Mouse (Mus musculus): ENCODE measurements around the gene Trim46. TPM values are rescaled to one million over a fixed set of nuclear protein-coding genes. Genes with fewer than 3 reads are reported as not detected.
A peak's percentile ranks its signal among the peaks of the same experiment; 100 is the strongest.

Trim46 gene
- polyA plus RNA-seq, 1 experiment from 2014 or later, result 4.4 TPM

GRCm38 (mm10) chr3:89203142-89203514 is 43.0 kb downstream of the Trim46 start:
- H3K9ac ChIP-seq (ENCODE audit: low read length), result peak overlapping the region; percentile 71
- ATAC-seq (ENCODE audit: insufficient read depth, low FRiP score), result no peak
- H3K27me3 ChIP-seq (ENCODE audit: control insufficient read depth, insufficient read depth, low read length), result no peaks in the 10 kb centered on the region
- peaks cover 9% of the 10 kb centered on the region for H3K36me3 ChIP-seq (ENCODE audit: control insufficient read depth, insufficient read depth, low read length)
- peak overlapping the region; percentile 65 for H3K4me3 ChIP-seq (replicated peaks; ENCODE audit: low read length)
- H3K27ac ChIP-seq (ENCODE audit: low read length), result peak overlapping the region; percentile 43; the same call in 1 of the 2 replicates
- H3K9me3 ChIP-seq (replicated peaks; ENCODE audit: control insufficient read depth, low read length), result no peaks in the 10 kb centered on the region
- H3K4me1 ChIP-seq (ENCODE audit: control insufficient read depth, insufficient read depth, low read length), result peaks cover 4% of the 10 kb centered on the region; the same call in 1 of the 2 replicates
- WGBS, result 37% methylated on average over 5 of the region's 5 CpGs
- peak overlapping the region; percentile 71 for H3K4me2 ChIP-seq (ENCODE audit: low read depth, low read length)

GRCm38 (mm10) chr3:89202253-89203141 is 43.6 kb downstream of the Trim46 start, which contains the start of gene Gba:
Gba (plus strand) TSS chr3:89202928.
- ATAC-seq (ENCODE audit: insufficient read depth, low FRiP score), result peak; percentile 90
- no peaks in the 10 kb centered on the region for H3K9me3 ChIP-seq (replicated peaks; ENCODE audit: control insufficient read depth, low read length)
- H3K27me3 ChIP-seq (ENCODE audit: control insufficient read depth, insufficient read depth, low read length), result no peaks in the 10 kb centered on the region
- peak within 1 kb of the TSS; percentile 43; the same call in 1 of the 2 replicates for H3K27ac ChIP-seq (ENCODE audit: low read length)
- H3K4me1 ChIP-seq (ENCODE audit: control insufficient read depth, insufficient read depth, low read length), result peaks cover 4% of the 10 kb centered on the region; the same call in 1 of the 2 replicates
- H3K4me3 ChIP-seq (replicated peaks; ENCODE audit: low read length), result peak within 1 kb of the TSS; percentile 65
- 0 out of 2 replicates have a peak, but pooled peaks cover 3% of the 10 kb centered on the region for H3K36me3 ChIP-seq (ENCODE audit: control insufficient read depth, insufficient read depth, low read length)
- peak within 1 kb of the TSS; percentile 71 for H3K4me2 ChIP-seq (ENCODE audit: low read depth, low read length)
- 23% methylated on average over 13 of the region's 13 CpGs for WGBS
- peak within 1 kb of the TSS; percentile 71 for H3K9ac ChIP-seq (ENCODE audit: low read length)

DNA sequence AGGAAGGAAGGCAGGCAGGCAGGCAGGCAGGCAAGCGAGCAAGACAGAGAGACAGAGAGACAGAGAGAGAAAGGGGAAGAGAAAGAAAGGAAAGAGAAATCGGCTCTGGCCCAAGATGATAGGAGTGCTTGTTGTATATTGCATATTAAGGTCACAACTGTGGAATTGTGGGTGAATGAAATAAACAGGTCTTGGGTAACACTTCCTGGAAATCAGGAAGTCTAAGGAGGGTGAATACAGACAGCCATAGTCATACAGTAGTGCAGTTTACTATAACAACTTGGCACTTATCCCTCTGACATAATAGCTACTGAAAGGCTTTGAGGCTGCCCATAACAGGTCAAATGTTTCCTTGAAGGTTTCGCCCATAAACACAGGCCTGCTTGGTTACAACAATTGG is 46.3 kb downstream of the Trim46 start:
- no peaks in the 10 kb centered on the region for H3K36me3 ChIP-seq (ENCODE audit: control insufficient read depth, insufficient read depth, low read length)
- H3K4me3 ChIP-seq (replicated peaks; ENCODE audit: low read length), result no peak overlapping the region
- no peaks in the 10 kb centered on the region for H3K27me3 ChIP-seq (ENCODE audit: control insufficient read depth, insufficient read depth, low read length)
- no peaks in the 10 kb centered on the region for H3K9me3 ChIP-seq (replicated peaks; ENCODE audit: control insufficient read depth, low read length)
- H3K4me1 ChIP-seq (ENCODE audit: control insufficient read depth, insufficient read depth, low read length), result peaks cover 12% of the 10 kb centered on the region
- no peak for ATAC-seq (ENCODE audit: insufficient read depth, low FRiP score)
- H3K4me2 ChIP-seq (ENCODE audit: low read depth, low read length), result no peak overlapping the region
- 76% methylated on average over 3 of the region's 3 CpGs for WGBS
- H3K9ac ChIP-seq (ENCODE audit: low read length), result no peak overlapping the region
- H3K27ac ChIP-seq (ENCODE audit: low read length), result no peak overlapping the region

GRCm38 (mm10) chr3:89195979-89196877 is 49.9 kb downstream of the Trim46 start:
- H3K4me3 ChIP-seq (replicated peaks; ENCODE audit: low read length), result peak overlapping the region; percentile 49
- 7% methylated on average over 33 of the region's 33 CpGs for WGBS
- H3K27ac ChIP-seq (ENCODE audit: low read length), result peak overlapping the region; percentile 77
- no peaks in the 10 kb centered on the region for H3K36me3 ChIP-seq (ENCODE audit: control insufficient read depth, insufficient read depth, low read length)
- H3K9ac ChIP-seq (ENCODE audit: low read length), result peak overlapping the region; percentile 78
- H3K9me3 ChIP-seq (replicated peaks; ENCODE audit: control insufficient read depth, low read length), result no peaks in the 10 kb centered on the region
- peak overlapping the region; percentile 66 for H3K4me2 ChIP-seq (ENCODE audit: low read depth, low read length)
- peaks cover 8% of the 10 kb centered on the region for H3K4me1 ChIP-seq (ENCODE audit: control insufficient read depth, insufficient read depth, low read length)
- peak; percentile 99 for ATAC-seq (ENCODE audit: insufficient read depth, low FRiP score)
- no peaks in the 10 kb centered on the region for H3K27me3 ChIP-seq (ENCODE audit: control insufficient read depth, insufficient read depth, low read length)

DNA sequence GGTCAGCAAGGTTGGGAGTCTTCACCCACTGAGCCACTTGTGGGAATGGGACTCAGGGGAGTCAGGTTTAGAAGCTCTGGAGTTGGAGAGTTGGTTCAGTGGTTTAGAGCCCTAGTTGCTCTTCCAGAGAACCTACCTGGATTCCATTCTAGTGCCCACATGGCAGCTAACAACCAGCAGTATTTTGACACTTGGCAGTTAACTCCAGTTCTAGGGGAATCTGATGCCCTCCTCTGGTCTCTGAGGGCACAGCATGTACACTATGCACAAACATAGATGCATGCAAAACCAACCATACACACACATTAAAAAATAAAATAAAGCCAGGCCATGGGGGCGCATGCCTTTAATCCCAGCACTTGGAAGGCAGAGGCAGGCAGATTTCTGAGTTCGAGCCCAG is 52.3 kb downstream of the Trim46 start:
- Histone ChIP-seq H3K27me3 (ENCODE audit: control insufficient read depth, insufficient read depth, low read length) (no peaks in the 10 kb centered on the region), H3K9ac (ENCODE audit: low read length) (no peak overlapping the region), H3K27ac (ENCODE audit: low read length) (no peak overlapping the region), H3K4me2 (ENCODE audit: low read depth, low read length) (no peak overlapping the region), H3K9me3 (replicated peaks; ENCODE audit: control insufficient read depth, low read length) (no peaks in the 10 kb centered on the region), H3K4me3 (replicated peaks; ENCODE audit: low read length) (no peak overlapping the region), H3K4me1 (ENCODE audit: control insufficient read depth, insufficient read depth, low read length) (peaks cover 8% of the 10 kb centered on the region), H3K36me3 (ENCODE audit: control insufficient read depth, insufficient read depth, low read length) (no peaks in the 10 kb centered on the region)
- 95% methylated on average over 2 of the region's 2 CpGs for WGBS
- ATAC-seq (ENCODE audit: insufficient read depth, low FRiP score), result no peak

GRCm38 (mm10) chr3:89193351-89193750 is 52.8 kb downstream of the Trim46 start:
- H3K9ac ChIP-seq (ENCODE audit: low read length), result no peak overlapping the region
- WGBS, result 61% methylated on average over 1 of the region's 1 CpGs

GRCm38 (mm10) chr3:89190436-89190835 is 55.7 kb downstream of the Trim46 start:
- Histone ChIP-seq H3K27me3 (ENCODE audit: control insufficient read depth, insufficient read depth, low read length) (no peaks in the 10 kb centered on the region), H3K36me3 (ENCODE audit: control insufficient read depth, insufficient read depth, low read length) (no peaks in the 10 kb centered on the region), H3K4me2 (ENCODE audit: low read depth, low read length) (no peak overlapping the region), H3K9me3 (replicated peaks; ENCODE audit: control insufficient read depth, low read length) (no peaks in the 10 kb centered on the region), H3K4me3 (replicated peaks; ENCODE audit: low read length) (no peak overlapping the region), H3K9ac (ENCODE audit: low read length) (no peak overlapping the region), H3K4me1 (ENCODE audit: control insufficient read depth, insufficient read depth, low read length) (no peaks in the 10 kb centered on the region), H3K27ac (ENCODE audit: low read length) (no peak overlapping the region)
- WGBS, result 81% methylated on average over 8 of the region's 8 CpGs
- no peak for ATAC-seq (ENCODE audit: insufficient read depth, low FRiP score)

More at GRCm38 (mm10) chr3:89193351-89193750, 52.8 kb downstream of the Trim46 start:
- H3K4me3 ChIP-seq (replicated peaks; ENCODE audit: low read length), result no peak overlapping the region
- H3K27ac ChIP-seq (ENCODE audit: low read length), result no peak overlapping the region
- no peaks in the 10 kb centered on the region for H3K27me3 ChIP-seq (ENCODE audit: control insufficient read depth, insufficient read depth, low read length)
- peaks cover 8% of the 10 kb centered on the region for H3K4me1 ChIP-seq (ENCODE audit: control insufficient read depth, insufficient read depth, low read length)
- ATAC-seq (ENCODE audit: insufficient read depth, low FRiP score), result no peak
- H3K9me3 ChIP-seq (replicated peaks; ENCODE audit: control insufficient read depth, low read length), result no peaks in the 10 kb centered on the region
- no peaks in the 10 kb centered on the region for H3K36me3 ChIP-seq (ENCODE audit: control insufficient read depth, insufficient read depth, low read length)
- H3K4me2 ChIP-seq (ENCODE audit: low read depth, low read length), result no peak overlapping the region

DNA sequence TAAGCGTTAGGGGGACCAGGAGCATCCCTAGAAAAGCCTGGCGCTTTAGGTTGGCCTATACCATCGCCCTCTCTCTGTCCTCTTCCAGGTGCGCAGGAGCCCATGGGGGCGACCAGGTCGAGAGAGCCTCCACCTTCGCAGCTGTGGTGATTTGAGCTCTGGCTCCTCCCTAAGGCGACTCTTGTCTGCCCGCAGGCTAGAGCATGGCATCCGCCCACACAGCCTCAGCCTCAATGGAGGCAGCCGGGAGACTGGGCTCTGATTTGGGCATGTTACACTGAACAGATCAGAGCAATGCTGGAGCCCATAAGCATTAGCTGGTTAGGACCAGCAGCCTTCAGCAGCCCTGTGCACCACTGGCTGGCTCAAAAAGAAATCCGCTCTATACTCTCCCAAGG is 57.6 kb downstream of the Trim46 start:
- Histone ChIP-seq H3K9me3 (replicated peaks; ENCODE audit: control insufficient read depth, low read length) (no peaks in the 10 kb centered on the region), H3K27me3 (ENCODE audit: control insufficient read depth, insufficient read depth, low read length) (no peaks in the 10 kb centered on the region), H3K4me1 (ENCODE audit: control insufficient read depth, insufficient read depth, low read length) (peaks cover 11% of the 10 kb centered on the region), H3K4me3 (replicated peaks; ENCODE audit: low read length) (no peak overlapping the region), H3K4me2 (ENCODE audit: low read depth, low read length) (no peak overlapping the region), H3K36me3 (ENCODE audit: control insufficient read depth, insufficient read depth, low read length) (no peaks in the 10 kb centered on the region), H3K27ac (ENCODE audit: low read length) (no peak overlapping the region), H3K9ac (ENCODE audit: low read length) (no peak overlapping the region)
- ATAC-seq (ENCODE audit: insufficient read depth, low FRiP score), result no peak
- 70% methylated on average over 12 of the region's 12 CpGs for WGBS

Data from stomach, embryonic 16.5 days (tissue).